Mouse (Mus musculus): ENCODE data around the gene Hsdl1. TPM values are rescaled to one million over a fixed set of nuclear protein-coding genes. Genes with fewer than 3 reads are reported as not detected.

The Hsdl1 gene
- total RNA-seq, 2 experiments from 2014 or later, result 42.8 to 46.7 TPM

GRCm38 (mm10) chr8:119580441-119581161 is 5.6 kb upstream of the Hsdl1 start:
- no peak for DNase-seq (ENCODE audit: extremely low spot score in 1 of 2, low spot score in 1 of 2)

DNA sequence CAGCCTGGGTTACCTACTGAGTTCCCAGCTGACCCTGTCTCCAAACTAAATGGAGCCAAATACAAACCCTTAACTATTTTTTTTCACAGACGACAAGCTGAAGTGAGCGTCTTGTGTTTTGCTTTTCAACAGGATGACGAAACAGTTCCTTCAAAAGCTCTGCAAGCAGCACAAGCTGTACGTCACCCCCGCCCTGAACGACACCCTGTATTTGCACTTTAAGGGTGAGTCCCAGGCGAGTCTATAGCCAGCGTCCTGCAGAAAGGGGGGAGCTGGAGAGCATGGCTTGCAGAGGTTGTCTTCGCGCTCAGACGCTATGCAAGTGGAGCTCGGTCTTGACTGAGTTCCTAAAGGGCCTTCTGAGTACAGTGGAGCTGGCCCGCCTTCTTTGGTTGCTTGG is 4.1 kb upstream of the Hsdl1 start:
- DNase-seq (ENCODE audit: extremely low spot score in 1 of 2, low spot score in 1 of 2), result no peak

- no peak for DNase-seq (ENCODE audit: extremely low spot score in 1 of 2, low spot score in 1 of 2)
These were observed 363 bp upstream of the Hsdl1 start for GRCm38 (mm10) chr8:119575366-119575726.

GRCm38 (mm10) chr8:119572411-119572810 is 2.6 kb downstream of the Hsdl1 start:
- DNase-seq (ENCODE audit: extremely low spot score in 1 of 2, low spot score in 1 of 2), result no peak

DNA sequence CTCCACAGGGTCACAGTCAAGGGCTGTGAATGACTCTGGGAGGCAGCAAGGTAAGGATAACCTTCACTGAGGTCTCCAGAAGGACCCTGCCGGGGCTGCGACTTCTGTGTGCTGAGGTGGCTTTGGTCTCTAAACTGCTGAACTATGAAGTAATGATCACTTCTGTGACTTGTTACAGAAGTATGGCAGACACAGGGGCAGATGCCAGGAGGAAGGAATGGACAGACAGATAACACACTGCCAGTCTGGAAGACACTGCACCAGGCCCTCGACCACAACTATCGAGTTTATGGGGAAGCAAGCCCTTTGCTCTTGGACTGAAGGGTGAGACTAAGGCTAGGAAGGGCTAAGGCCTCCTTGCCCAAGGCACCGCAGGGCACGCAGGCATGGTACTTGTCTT is 3.8 kb downstream of the Hsdl1 start:
- DNase-seq (ENCODE audit: extremely low spot score in 1 of 2, low spot score in 1 of 2), result no peak

DNA sequence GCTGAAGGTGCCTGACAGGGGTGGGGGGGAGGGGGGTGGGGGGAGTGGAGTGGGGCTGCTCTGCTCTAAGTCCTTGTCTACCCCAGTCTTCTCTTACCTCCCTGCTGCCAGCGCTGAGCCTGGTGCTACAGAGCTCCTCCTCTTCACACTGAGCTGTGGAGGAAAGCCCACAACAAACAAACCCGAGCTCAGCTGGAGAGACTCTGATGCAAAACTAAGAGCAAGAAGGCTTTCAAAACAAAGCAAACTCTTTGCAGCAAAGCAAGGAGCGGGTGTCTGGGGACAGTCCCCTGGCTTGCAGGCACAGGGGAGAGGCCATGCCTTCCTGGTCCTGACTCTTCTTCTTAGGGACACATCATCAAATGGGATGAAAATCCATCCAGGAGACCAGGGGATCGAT is 5.1 kb downstream of the Hsdl1 start:
- no peak for DNase-seq (ENCODE audit: extremely low spot score in 1 of 2, low spot score in 1 of 2)

- DNase-seq (ENCODE audit: extremely low spot score in 1 of 2, low spot score in 1 of 2), result no peak
These were observed 6.0 kb downstream of the Hsdl1 start for GRCm38 (mm10) chr8:119568951-119569350.

- no peak for DNase-seq (ENCODE audit: extremely low spot score in 1 of 2, low spot score in 1 of 2)
These were observed 6.7 kb downstream of the Hsdl1 start for GRCm38 (mm10) chr8:119568251-119568650.

GRCm38 (mm10) chr8:119566367-119566766 is 8.6 kb downstream of the Hsdl1 start:
- no peak for DNase-seq (ENCODE audit: extremely low spot score in 1 of 2, low spot score in 1 of 2)

DNA sequence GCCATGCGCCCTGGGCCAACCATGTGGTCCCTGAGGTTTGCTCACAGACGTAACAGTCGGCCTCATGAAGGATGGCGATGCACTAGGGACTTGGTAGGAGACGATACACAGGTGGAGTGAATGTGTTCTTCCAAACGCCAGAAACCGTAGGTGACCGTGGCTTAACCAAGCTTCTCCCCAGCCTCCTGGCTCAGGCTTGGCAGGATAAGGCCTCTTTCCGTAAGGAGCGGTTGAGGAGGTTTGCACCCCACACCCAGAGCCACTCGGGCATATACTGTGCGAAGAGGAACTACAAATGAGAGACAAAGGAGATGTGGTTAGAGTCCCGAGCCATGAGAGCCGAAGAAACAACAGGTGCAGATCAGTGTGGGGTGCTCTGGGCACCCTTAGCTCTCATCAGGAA is 11.1 kb downstream of the Hsdl1 start:
- no peak for DNase-seq (ENCODE audit: extremely low spot score in 1 of 2, low spot score in 1 of 2)

- no peak for DNase-seq (ENCODE audit: extremely low spot score in 1 of 2, low spot score in 1 of 2)
These were observed 15.6 kb downstream of the Hsdl1 start for GRCm38 (mm10) chr8:119559402-119559720.

DNA sequence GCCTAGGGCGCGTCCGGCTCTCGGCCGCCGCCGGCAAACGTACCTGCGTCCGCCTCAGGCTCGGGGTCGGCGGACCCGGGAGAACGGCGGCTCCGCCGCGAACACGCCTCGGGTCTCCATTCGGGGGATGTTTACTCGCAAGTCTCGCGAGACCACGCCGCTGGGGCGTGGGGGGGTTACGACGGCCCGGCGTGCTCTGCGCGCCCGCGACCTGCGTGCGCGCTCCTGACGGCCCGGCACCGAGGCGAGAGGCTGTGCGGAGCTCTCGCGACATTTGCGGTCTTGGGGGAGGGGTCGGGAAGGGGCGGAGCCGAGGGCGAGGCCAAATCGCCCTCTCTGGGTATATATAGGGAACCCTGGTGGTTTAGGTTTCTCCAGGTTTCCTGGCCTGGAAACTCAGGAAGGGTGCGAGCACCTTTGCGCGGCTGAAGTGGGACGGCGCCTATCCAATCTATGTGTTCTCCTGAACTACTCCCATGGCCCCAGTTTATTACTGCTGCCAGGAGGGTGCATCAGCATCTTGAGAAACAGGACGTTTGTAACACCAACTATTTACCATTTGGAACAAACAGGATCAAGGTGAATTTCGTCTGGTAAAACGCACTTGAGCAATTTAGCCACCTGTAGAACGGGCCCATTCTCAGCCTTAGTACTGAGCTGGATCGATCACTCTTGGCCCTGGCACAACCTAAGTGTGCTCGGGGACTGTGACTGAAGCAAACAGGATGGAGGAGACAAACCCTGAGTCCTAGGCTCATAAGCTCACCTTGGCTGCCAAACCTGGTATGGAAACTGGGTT is 16.2 kb downstream of the Hsdl1 start, which contains the start of gene Mbtps1:
Gene Mbtps1, minus strand, starts transcription at position 133 of the 799 bp plus-strand sequence.
- DNase-seq (ENCODE audit: extremely low spot score in 1 of 2, low spot score in 1 of 2), result peak; percentile 93 to 98

- DNase-seq (ENCODE audit: extremely low spot score in 1 of 2, low spot score in 1 of 2), result peak in 1 of 2 experiments; percentile 67
These were observed 17.0 kb downstream of the Hsdl1 start for GRCm38 (mm10) chr8:119557821-119558602.

GRCm38 (mm10) chr8:119557132-119557531 is 17.9 kb downstream of the Hsdl1 start:
- no peak for DNase-seq (ENCODE audit: extremely low spot score in 1 of 2, low spot score in 1 of 2)

GRCm38 (mm10) chr8:119555861-119556260 is 19.1 kb downstream of the Hsdl1 start:
- no peak for DNase-seq (ENCODE audit: extremely low spot score in 1 of 2, low spot score in 1 of 2)

GRCm38 (mm10) chr8:119552967-119553366 is 22.0 kb downstream of the Hsdl1 start:
- DNase-seq (ENCODE audit: extremely low spot score in 1 of 2, low spot score in 1 of 2), result no peak

- DNase-seq (ENCODE audit: extremely low spot score in 1 of 2, low spot score in 1 of 2), result no peak
These were observed 26.3 kb downstream of the Hsdl1 start for GRCm38 (mm10) chr8:119548560-119549113.

DNA sequence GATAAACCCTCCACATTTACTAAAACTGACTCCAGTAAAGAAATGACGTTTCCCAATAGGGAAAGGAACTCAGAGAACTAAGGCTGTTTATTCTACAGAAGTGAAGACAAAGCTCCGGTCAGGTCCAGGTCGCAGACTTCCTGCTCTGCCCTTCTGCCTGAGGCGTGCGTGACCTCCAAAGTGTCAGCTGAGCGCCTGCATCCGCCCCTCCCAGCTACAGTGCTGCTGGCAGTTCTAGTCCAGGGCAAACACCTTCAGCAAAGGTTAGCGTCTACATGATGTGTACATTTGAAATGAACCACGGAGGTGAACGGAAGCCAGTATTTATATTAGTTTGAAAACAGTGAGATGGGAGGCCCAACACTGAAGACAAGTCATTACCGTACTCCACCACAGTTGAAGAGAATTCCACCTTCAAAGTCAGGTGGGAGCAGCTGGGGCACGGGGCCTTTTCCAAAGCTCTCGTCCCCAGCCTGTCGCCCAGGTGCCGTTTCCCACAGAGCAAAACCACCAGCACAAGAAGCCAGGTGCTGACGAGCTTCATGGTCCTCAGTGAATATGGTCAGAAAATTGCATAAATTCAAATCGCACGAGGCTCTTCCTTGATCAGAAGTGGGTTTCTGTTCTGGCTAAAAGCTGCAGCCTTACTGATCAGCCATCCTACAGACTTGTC is 27.8 kb downstream of the Hsdl1 start:
- DNase-seq (ENCODE audit: extremely low spot score in 1 of 2, low spot score in 1 of 2), result no peak

GRCm38 (mm10) chr8:119545791-119546190 is 29.2 kb downstream of the Hsdl1 start:
- no peak for DNase-seq (ENCODE audit: extremely low spot score in 1 of 2, low spot score in 1 of 2)

GRCm38 (mm10) chr8:119545180-119545579 is 29.8 kb downstream of the Hsdl1 start:
- DNase-seq (ENCODE audit: extremely low spot score in 1 of 2, low spot score in 1 of 2), result no peak
